Mouse (Mus musculus) lung, postnatal 0 days (tissue): ENCODE data around the gene Uqcc3. TPM values are rescaled to one million over a fixed set of nuclear protein-coding genes. Genes with fewer than 3 reads are reported as not detected.

Source experiments
- ATAC-seq: fragments of 200-750 bp; cut with Nextera tagmentation; 2 replicates; pipeline ENCODE4 v1.8.0; 2017; ENCODE audit warnings: moderate library complexity
- DNase-seq: peaks from one replicate; pipeline ENCODE4 v3.0.0-alpha.2; 2016; ENCODE audit warnings: low spot score
- H3K27ac ChIP-seq: fragments of 300-500 bp; sonication (generic); 2 replicates; pipeline ENCODE4 v1.5.1; 2014; ENCODE audit warnings: antibody characterized with exemption, mild to moderate bottlenecking, low read length, mixed read lengths
- H3K27me3 ChIP-seq: fragments of 300-500 bp; sonication (generic); replicated peaks from 2 replicates; pipeline ENCODE4 v1.6.1; 2014; ENCODE audit warnings: low read length, mixed read lengths; ENCODE audit not compliant: insufficient read depth
- H3K36me3 ChIP-seq: fragments of 300-500 bp; sonication (generic); 2 replicates; pipeline ENCODE4 v1.6.1; 2014; ENCODE audit warnings: low read length, mixed read lengths; ENCODE audit not compliant: insufficient read depth
- H3K4me1 ChIP-seq: fragments of 300-500 bp; sonication (generic); 2 replicates; pipeline ENCODE4 v1.6.1; 2014; ENCODE audit warnings: antibody characterized with exemption, low read depth, low read length, mixed read lengths; ENCODE audit not compliant: insufficient read depth
- H3K4me2 ChIP-seq: fragments of 300-500 bp; sonication (generic); replicated peaks from 2 replicates; pipeline ENCODE4 v1.6.1; 2014; ENCODE audit warnings: low read depth, mild to moderate bottlenecking, low read length, moderate library complexity, mixed read lengths
- H3K4me3 ChIP-seq: fragments of 300-500 bp; sonication (generic); 2 replicates; pipeline ENCODE4 v1.5.1; 2014; ENCODE audit warnings: low read depth, low read length
- H3K9ac ChIP-seq: fragments of 300-500 bp; sonication (generic); replicated peaks from 2 replicates; pipeline ENCODE4 v1.6.1; 2014; ENCODE audit warnings: low read depth, mild to moderate bottlenecking
- H3K9me3 ChIP-seq: fragments of 300-500 bp; sonication (generic); 2 replicates; pipeline ENCODE4 v1.6.1; 2016; ENCODE audit warnings: low read length, mixed read lengths
- CTCF ChIP-seq: IDR thresholded peaks from 2 replicates; pipeline ENCODE4 v1.5.1; 2016; ENCODE audit warnings: antibody characterized with exemption, mild to moderate bottlenecking
- EP300 ChIP-seq: IDR thresholded peaks from 2 replicates; pipeline ENCODE4 v1.6.1; 2016; ENCODE audit warnings: antibody characterized with exemption, mild to moderate bottlenecking, control low read depth
- WGBS: fragments of 180-500 bp; shearing (Covaris S2); extraction: QIAGEN DNeasy Blood & Tissue Kit; methylation state at CpG from one replicate; pipeline ENCODE4 v1.1.7; 2014; 5-methylcytosine and 5-hydroxymethylcytosine counted together
- polyA plus RNA-seq: library from polyadenylated mRNA; unstranded; fragments of >200 nt; fragmentation: Nextera tagmentation; extraction: Ambion mirVana; gene quantifications from 2 replicates; pipeline ENCODE4 v1.2.1, GENCODE M21; 2015

Uqcc3 gene
- polyA plus RNA-seq, 1 experiment from 2014 or later: 84.3 TPM

GRCm38 (mm10) chr19:8848356-8848755 is 32.4 kb downstream of the Uqcc3 start:
- no peaks in the 10 kb centered on the region for H3K27me3 ChIP-seq
- H3K9ac ChIP-seq: no peak overlapping the region
- ATAC-seq (no peak), DNase-seq (no peak)
- no peak overlapping the region for H3K4me2 ChIP-seq
- H3K9me3 ChIP-seq: no peaks in the 10 kb centered on the region
- no peaks in the 10 kb centered on the region for H3K4me1 ChIP-seq
- no peak overlapping the region for H3K27ac ChIP-seq
- H3K4me3 ChIP-seq: no peak overlapping the region
- H3K36me3 ChIP-seq: peaks cover 16% of the 10 kb centered on the region; the same call in 1 of the 2 replicates
- TF ChIP-seq EP300 (no peak), CTCF (no peak)
- 69% methylated on average over 5 of the region's 5 CpGs for WGBS

DNA sequence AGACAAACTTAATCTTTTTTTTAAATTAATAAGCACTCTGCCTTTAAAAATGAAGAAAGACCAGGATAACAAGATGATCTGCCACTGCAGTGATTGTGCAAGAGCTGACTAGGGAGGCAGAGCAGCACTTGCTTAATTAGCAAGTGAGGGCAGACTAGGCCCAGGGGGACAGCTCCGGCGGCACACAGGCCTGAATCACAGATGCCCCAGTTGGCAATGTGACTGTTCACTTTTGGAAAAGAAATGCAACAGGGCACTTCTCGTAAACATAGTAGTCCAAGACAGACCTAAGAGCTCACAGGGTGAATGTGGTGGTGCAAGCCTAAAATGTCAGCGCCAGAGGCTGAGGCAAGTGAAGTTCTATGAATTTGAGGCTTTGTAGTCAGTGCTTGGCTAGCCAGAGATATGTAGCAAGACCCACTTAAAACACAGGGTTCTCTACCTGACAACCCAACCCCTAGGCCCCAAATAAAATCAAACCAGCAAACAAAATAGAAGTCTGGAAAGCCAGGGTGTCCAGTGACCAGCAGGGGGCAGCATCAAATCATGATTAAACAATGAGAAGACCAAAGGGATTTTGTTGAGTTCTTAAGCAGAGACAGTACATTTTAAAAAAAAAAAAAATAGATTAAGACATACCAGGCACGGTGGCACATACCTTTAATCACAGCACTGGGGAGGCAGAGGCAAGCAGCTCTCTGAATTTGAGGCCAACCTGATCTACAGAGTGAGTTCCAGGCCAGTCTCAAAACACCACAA is 36.2 kb downstream of the Uqcc3 start:
- H3K27me3 ChIP-seq: no peaks in the 10 kb centered on the region
- peak overlapping the region; percentile 12; the same call in 1 of the 2 replicates for H3K9ac ChIP-seq
- DNase-seq: peak; percentile 89
- no peak overlapping the region for H3K4me2 ChIP-seq
- H3K27ac ChIP-seq: peak overlapping the region; percentile 49
- 45% methylated on average over 5 of the region's 5 CpGs for WGBS
- no peaks in the 10 kb centered on the region for H3K9me3 ChIP-seq
- TF ChIP-seq EP300: no peak
- peak; percentile 81 for TF ChIP-seq CTCF
- peaks cover 6% of the 10 kb centered on the region; the same call in 1 of the 2 replicates for H3K4me1 ChIP-seq
- peak; percentile 45 for ATAC-seq
- no peak overlapping the region for H3K4me3 ChIP-seq
- peaks cover 16% of the 10 kb centered on the region; the same call in 1 of the 2 replicates for H3K36me3 ChIP-seq

GRCm38 (mm10) chr19:8842961-8843360 is 37.8 kb downstream of the Uqcc3 start:
- H3K9me3 ChIP-seq: no peaks in the 10 kb centered on the region
- TF ChIP-seq EP300: no peak
- TF ChIP-seq CTCF: no peak
- DNase-seq: peak; percentile 37
- H3K9ac ChIP-seq: no peak overlapping the region
- no peak overlapping the region for H3K27ac ChIP-seq
- no peak overlapping the region for H3K4me3 ChIP-seq
- no peaks in the 10 kb centered on the region for H3K27me3 ChIP-seq
- WGBS: 77% methylated on average over 6 of the region's 6 CpGs
- H3K4me2 ChIP-seq: no peak overlapping the region
- H3K36me3 ChIP-seq: peaks cover 16% of the 10 kb centered on the region; the same call in 1 of the 2 replicates
- H3K4me1 ChIP-seq: peaks cover 10% of the 10 kb centered on the region; the same call in 1 of the 2 replicates
- no peak for ATAC-seq

- Histone ChIP-seq H3K36me3 (no peaks in the 10 kb centered on the region), H3K9me3 (no peaks in the 10 kb centered on the region), H3K27me3 (no peaks in the 10 kb centered on the region), H3K4me1 (peaks cover 10% of the 10 kb centered on the region; the same call in 1 of the 2 replicates), H3K9ac (peak overlapping the region; percentile 50; the same call in 1 of the 2 replicates), H3K4me2 (peak overlapping the region; percentile 71), H3K27ac (peak overlapping the region; percentile 44; the same call in 1 of the 2 replicates), H3K4me3 (peak overlapping the region; percentile 54)
- DNase-seq: no peak
- WGBS: 91% methylated on average over 7 of the region's 7 CpGs
- TF ChIP-seq CTCF (no peak), EP300 (no peak)
- ATAC-seq: no peak
Measured at GRCm38 (mm10) chr19:8841012-8841411, 39.7 kb downstream of the Uqcc3 start.

DNA sequence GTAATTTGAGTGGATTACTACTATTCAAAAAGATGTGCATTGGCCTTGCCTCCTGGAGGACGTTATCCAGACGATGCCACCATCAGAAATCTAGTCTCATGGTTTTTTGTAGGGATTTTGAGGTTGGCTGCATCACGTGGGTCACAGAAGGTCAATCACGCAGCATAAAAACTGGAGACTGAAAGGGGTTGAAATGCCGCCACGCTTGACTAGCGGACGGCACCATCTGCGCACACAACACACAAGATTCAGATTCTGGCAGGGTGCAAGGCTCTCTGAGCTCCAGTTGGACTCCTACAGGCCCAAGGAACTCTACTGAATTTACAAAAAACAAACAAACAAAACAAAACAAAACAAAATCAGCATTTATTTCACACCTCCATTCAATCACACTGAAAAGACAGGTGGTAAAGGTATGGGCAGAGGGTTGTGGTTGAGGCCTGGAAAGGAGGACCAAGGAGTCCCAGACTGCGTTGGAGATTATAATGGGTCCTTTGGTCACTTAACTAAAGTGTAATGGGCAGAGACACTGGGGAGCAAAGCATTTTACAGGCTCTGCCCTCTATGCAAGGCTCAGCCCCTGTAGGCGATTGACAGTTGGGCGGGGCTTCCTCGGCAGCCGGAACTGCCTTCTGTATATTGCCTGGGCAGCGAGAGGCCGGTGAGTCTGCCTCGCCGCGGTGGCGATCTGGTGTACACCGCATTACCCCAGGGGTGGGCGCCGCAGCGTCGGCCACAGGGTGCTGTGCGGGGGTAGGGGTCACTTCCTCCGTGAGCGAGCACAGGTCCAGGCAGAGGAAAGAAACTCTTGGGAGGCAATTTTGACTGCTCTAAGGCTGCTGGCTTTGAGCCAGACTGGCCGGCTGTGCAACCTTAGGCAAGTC is 40.6 kb downstream of the Uqcc3 start:
- peak overlapping the region; percentile 44; the same call in 1 of the 2 replicates for H3K27ac ChIP-seq
- peaks cover 10% of the 10 kb centered on the region; the same call in 1 of the 2 replicates for H3K4me1 ChIP-seq
- WGBS: 25% methylated on average over 29 of the region's 29 CpGs
- no peaks in the 10 kb centered on the region for H3K36me3 ChIP-seq
- no peaks in the 10 kb centered on the region for H3K27me3 ChIP-seq
- peak overlapping the region; percentile 71 for H3K4me2 ChIP-seq
- TF ChIP-seq CTCF (peak; percentile 42), EP300 (no peak)
- DNase-seq (peak; percentile 90), ATAC-seq (peak; percentile 68)
- H3K4me3 ChIP-seq: peak overlapping the region; percentile 54
- no peaks in the 10 kb centered on the region for H3K9me3 ChIP-seq
- peak overlapping the region; percentile 50; the same call in 1 of the 2 replicates for H3K9ac ChIP-seq
